Mouse (Mus musculus): ENCODE measurements around the gene Smpd4. TPM values are rescaled to one million over a fixed set of nuclear protein-coding genes. Genes with fewer than 3 reads are reported as not detected.

Gene Smpd4
- polyA plus RNA-seq, 1 experiment = 44.8 TPM

DNA sequence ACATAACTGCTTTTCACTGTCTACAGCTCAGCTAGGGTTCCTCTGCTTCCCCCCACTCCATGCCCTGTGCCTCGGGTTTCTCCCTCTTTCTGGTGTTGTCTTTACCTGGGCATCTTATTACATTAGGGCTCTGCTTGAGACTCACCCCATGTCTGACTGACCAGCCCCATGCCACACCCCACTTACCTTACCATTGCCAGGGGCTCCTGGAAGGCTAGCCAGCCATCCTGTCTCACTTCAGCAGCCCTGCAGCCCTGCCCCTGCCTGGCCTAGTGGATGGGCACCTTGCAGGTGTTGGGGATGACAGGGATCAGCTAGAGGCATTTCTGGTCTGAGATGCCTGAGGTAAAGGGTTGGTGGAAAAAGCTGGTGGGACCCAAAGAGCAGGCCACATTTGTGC is 28.0 kb downstream of the Smpd4 start:
- Histone ChIP-seq H3K4me1 (ENCODE audit: control insufficient read depth, insufficient read depth, low read length) (no peaks in the 10 kb centered on the region; the same call in 1 of the 2 replicates), H3K27ac (ENCODE audit: insufficient read depth, low read length) (no peak overlapping the region), H3K4me3 (ENCODE audit: insufficient read depth, low read length) (no peak overlapping the region)
- no peak for TF ChIP-seq CTCF (IDR thresholded peaks at IDR 0.05; ENCODE audit: borderline replicate concordance, insufficient read depth, low read length)
- TF ChIP-seq POLR2A (IDR thresholded peaks at IDR 0.05; ENCODE audit: low read depth, low read length) = no peak

DNA sequence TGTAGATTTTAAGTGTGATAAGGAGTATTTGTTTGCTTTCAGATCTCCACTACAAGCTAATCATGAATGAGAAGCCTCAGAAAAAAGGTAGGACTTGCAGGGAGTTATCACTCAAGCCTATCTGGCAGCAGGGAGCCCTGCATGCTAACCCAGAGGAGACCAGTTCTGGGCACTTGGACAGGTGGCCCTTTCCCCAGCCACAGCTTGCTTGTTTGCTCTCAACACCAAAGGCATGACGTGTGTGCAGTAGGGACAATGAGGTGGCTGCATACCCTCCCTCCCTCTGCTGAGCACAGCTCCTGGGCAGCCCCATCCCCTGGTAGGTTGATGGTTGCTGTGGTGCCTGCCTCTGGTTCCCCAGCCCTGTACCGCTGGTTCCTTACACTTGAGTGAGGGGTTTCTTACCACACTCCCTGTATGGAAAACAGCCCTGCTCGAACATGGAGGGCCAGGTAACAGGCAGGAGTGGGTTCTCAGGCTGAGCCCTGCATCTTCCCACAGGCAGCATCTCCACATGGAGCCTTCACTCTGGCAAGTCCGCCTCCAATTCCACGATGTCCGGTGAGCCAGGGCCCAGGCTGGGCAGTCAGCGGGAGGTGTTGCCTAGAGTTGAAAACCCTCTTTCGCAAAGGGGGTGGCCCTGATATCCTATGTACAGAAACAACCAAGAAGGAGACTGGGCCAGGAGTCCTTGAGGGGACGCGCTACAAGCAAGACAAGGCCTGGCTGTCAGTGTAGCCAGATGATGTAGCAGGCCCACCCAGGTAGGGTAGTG is 28.6 kb downstream of the Smpd4 start:
- no peak for TF ChIP-seq CTCF (IDR thresholded peaks at IDR 0.05; ENCODE audit: borderline replicate concordance, insufficient read depth, low read length)
- no peak for TF ChIP-seq POLR2A (IDR thresholded peaks at IDR 0.05; ENCODE audit: low read depth, low read length)
- H3K4me1 ChIP-seq (ENCODE audit: control insufficient read depth, insufficient read depth, low read length) = no peaks in the 10 kb centered on the region; the same call in 1 of the 2 replicates
- no peak overlapping the region for H3K27ac ChIP-seq (ENCODE audit: insufficient read depth, low read length)
- no peak overlapping the region for H3K4me3 ChIP-seq (ENCODE audit: insufficient read depth, low read length)

DNA sequence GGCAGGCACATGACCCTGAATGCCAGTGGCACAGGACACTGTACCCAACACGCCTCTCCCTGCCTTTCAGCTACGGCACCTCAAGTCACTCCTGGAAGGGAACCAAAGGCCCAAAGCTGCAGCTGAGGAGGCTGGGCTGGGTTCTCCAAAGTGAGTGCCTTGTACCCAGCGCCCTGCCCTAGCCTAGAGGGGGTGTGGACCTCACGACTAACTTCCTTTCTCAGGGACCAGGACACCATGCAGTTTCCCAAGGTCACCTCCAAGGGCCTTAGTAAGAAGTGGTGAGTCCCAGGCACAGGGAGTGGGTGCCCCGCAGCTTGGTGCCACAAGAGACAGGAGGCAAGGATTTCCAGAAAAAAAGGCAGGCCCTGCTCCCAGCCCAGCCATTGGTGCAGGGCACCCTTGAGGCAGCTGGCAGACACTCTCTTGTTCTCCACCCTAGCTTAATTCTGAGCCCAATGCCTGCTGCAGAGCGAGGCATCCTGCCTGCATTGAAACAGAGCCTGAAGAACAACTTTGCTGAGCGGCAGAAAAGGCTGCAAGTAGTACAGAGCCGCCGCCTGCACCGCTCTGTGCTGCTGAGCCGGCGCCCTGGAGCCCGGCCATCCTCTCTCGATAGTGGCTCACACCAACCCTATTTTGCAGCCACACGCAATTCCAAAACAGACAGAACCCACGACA is 30.9 kb downstream of the Smpd4 start:
- no peak overlapping the region for H3K4me3 ChIP-seq (ENCODE audit: insufficient read depth, low read length)
- H3K4me1 ChIP-seq (ENCODE audit: control insufficient read depth, insufficient read depth, low read length) = no peaks in the 10 kb centered on the region; the same call in 1 of the 2 replicates
- no peak overlapping the region for H3K27ac ChIP-seq (ENCODE audit: insufficient read depth, low read length)
- TF ChIP-seq POLR2A (IDR thresholded peaks at IDR 0.05; ENCODE audit: low read depth, low read length) (no peak), CTCF (IDR thresholded peaks at IDR 0.05; ENCODE audit: borderline replicate concordance, insufficient read depth, low read length) (no peak)

DNA sequence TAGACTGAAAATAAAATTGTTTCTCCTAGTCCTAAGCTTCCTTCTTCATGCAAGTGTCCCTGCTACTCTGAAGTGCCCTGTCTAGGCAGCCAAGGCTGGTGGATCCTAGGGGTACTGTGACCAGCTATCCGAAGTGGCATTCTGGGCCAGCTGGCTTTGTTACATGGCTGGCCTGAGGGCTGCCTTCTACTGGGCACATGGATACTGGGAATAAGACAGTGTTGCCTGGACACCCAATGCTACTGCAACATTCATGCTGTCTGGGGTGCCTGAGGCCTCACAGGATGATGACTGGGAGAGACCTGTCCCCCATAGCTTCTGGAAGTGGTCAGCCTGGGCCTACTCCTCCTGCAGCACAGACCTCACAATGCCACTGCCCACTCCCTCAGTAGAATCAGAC is 31.6 kb downstream of the Smpd4 start:
- TF ChIP-seq POLR2A (IDR thresholded peaks at IDR 0.05; ENCODE audit: low read depth, low read length) (no peak), CTCF (IDR thresholded peaks at IDR 0.05; ENCODE audit: borderline replicate concordance, insufficient read depth, low read length) (no peak)
- Histone ChIP-seq H3K4me1 (ENCODE audit: control insufficient read depth, insufficient read depth, low read length) (no peaks in the 10 kb centered on the region; the same call in 1 of the 2 replicates), H3K4me3 (ENCODE audit: insufficient read depth, low read length) (no peak overlapping the region), H3K27ac (ENCODE audit: insufficient read depth, low read length) (no peak overlapping the region)

DNA sequence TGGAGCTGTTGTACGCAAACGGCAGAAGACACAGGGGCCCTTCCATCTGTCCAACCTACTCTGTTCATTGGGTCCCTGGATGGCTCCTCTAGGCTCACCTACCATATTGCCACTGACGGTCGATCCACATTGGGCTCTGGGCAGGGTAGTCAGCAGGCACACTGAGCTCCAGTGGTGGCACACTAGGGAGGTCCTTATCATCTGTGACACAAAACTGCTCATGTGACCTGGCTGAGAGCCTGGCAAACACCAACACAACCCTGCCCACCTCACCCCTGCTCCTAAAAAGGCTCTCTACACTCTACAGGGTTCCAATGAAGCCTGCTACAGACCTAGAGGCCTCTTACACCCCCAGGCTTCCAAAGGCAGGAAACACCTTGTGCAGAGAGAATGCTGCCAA is 33.5 kb downstream of the Smpd4 start:
- TF ChIP-seq POLR2A (IDR thresholded peaks at IDR 0.05; ENCODE audit: low read depth, low read length) (no peak), CTCF (IDR thresholded peaks at IDR 0.05; ENCODE audit: borderline replicate concordance, insufficient read depth, low read length) (no peak)
- H3K4me3 ChIP-seq (ENCODE audit: insufficient read depth, low read length) = no peak overlapping the region
- no peak overlapping the region for H3K27ac ChIP-seq (ENCODE audit: insufficient read depth, low read length)
- no peaks in the 10 kb centered on the region; the same call in 1 of the 2 replicates for H3K4me1 ChIP-seq (ENCODE audit: control insufficient read depth, insufficient read depth, low read length)

DNA sequence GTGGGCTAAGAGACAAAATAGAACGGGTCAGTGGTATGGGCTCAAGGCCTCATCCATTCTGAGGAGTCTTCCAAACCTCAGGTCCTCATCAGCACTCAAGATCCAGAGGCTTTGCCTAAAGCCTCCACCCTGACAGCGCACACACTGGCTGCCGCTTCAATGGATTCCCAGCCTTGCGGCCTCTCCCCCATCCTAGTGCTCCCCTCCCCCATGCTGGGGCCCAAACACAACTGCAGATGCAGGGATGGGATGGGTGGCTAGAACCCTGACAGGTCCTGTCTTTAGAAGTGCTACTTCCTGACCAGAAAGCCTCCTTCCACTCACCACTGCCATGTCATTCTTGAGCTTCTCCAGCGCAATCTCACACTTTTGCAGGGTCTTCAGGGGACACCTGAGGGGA is 34.4 kb downstream of the Smpd4 start:
- Histone ChIP-seq H3K4me3 (ENCODE audit: insufficient read depth, low read length) (no peak overlapping the region), H3K27ac (ENCODE audit: insufficient read depth, low read length) (no peak overlapping the region), H3K4me1 (ENCODE audit: control insufficient read depth, insufficient read depth, low read length) (no peaks in the 10 kb centered on the region)
- TF ChIP-seq CTCF (IDR thresholded peaks at IDR 0.05; ENCODE audit: borderline replicate concordance, insufficient read depth, low read length) (no peak), POLR2A (IDR thresholded peaks at IDR 0.05; ENCODE audit: low read depth, low read length) (no peak)

DNA sequence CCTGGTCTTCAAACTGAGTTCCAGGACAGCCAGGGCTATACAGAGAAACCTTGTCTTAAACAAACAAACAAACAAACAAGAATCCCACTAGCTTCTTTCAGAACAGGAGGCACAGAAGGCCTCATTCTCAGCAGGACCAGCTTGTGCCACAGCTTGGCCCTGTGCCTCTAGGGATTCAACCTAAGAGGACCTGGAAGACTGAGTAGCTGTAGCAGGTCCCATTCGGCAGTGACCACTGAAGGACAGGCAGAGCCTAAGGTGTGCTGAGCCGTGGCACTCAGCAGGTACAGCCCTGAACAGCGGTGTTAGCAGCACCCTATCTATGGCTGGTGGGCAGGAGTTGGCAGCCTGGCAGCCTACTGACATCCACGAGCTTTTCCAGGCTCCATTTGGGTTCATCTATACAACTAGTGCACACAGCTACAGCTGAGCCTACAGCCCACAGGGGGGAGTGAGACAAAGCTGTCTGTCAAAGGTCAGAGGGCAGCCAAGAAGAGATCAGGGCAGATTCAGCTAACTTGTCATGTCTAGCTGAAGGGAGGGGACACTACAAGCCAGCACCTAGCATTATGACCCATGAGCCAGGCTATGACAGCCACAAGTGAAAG is 35.1 kb downstream of the Smpd4 start:
- H3K4me3 ChIP-seq (ENCODE audit: insufficient read depth, low read length) = no peak overlapping the region
- H3K27ac ChIP-seq (ENCODE audit: insufficient read depth, low read length) = no peak overlapping the region
- TF ChIP-seq CTCF (IDR thresholded peaks at IDR 0.05; ENCODE audit: borderline replicate concordance, insufficient read depth, low read length) (no peak), POLR2A (IDR thresholded peaks at IDR 0.05; ENCODE audit: low read depth, low read length) (no peak)
- H3K4me1 ChIP-seq (ENCODE audit: control insufficient read depth, insufficient read depth, low read length) = no peaks in the 10 kb centered on the region

DNA sequence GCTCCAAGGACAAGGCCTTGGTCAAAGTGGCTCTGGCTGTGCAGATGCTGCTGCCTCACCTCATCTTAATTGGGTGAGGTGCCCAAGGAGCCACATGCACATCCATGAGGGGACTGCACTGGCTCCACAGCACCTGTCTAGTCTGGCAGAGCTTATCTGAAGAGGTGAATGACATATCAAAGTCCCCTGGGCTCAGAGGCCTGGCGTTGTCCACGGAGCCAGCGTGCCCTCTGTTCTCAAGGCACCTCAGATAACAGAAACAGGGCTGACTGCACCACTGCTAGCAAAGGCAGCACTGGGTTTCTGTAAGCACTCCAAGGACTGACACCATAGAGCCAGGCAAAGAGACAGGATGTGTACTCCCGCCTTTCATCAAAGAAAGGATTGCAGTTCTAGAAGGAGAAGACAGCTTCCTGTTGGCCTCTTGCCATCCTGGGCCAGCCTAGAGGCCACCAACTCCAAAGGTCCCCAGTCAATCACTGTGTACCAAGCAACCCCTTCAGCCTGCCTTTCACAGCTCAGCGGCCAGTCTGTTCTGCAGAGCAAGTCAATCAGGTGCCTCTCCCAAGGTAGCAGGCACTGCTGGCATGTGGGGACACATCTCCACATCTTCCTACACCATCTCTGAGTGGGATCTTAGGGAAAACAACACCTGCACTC is 37.2 kb downstream of the Smpd4 start:
- no peak overlapping the region for H3K4me3 ChIP-seq (ENCODE audit: insufficient read depth, low read length)
- no peak overlapping the region for H3K27ac ChIP-seq (ENCODE audit: insufficient read depth, low read length)
- no peak for TF ChIP-seq CTCF (IDR thresholded peaks at IDR 0.05; ENCODE audit: borderline replicate concordance, insufficient read depth, low read length)
- no peak for TF ChIP-seq POLR2A (IDR thresholded peaks at IDR 0.05; ENCODE audit: low read depth, low read length)
- H3K4me1 ChIP-seq (ENCODE audit: control insufficient read depth, insufficient read depth, low read length) = no peaks in the 10 kb centered on the region

DNA sequence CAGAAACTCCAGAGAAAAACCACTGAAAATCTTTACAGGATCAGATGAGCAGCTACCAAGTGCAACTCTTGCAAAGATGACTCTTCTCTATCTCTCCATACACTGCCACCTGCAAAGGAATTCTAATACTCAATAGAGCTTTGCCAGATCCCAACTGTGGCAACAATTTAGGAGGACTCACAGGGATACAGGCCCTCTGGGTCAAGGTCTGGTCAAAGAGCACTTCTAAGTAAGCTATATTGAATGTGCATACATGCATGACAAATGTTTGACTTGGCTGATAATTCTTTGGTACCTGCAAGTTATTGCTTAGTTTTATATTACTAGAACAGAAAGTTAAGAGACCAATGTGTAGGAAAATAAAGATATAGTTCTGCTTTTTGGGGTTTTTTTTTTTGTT is 46.4 kb downstream of the Smpd4 start:
- no peak overlapping the region for H3K27ac ChIP-seq (ENCODE audit: insufficient read depth, low read length)
- no peaks in the 10 kb centered on the region for H3K4me1 ChIP-seq (ENCODE audit: control insufficient read depth, insufficient read depth, low read length)
- no peak overlapping the region for H3K4me3 ChIP-seq (ENCODE audit: insufficient read depth, low read length)
- TF ChIP-seq POLR2A (IDR thresholded peaks at IDR 0.05; ENCODE audit: low read depth, low read length) = no peak
- TF ChIP-seq CTCF (IDR thresholded peaks at IDR 0.05; ENCODE audit: borderline replicate concordance, insufficient read depth, low read length) = no peak

All from embryonic fibroblast, embryonic 13.5 days (primary cell).